Mouse (Mus musculus) CD8-positive naive resting alpha-beta T cell, adult 2 months (primary cell): ENCODE measurements around the gene Sulf2.

Experiments used
- DNase-seq, 2 experiments: peaks; one replicate each; pipeline ENCODE4 v3.0.0; 2022; ENCODE audit warnings: low read depth in 2 of 2, low spot score in 2 of 2

Gene Sulf2

DNA sequence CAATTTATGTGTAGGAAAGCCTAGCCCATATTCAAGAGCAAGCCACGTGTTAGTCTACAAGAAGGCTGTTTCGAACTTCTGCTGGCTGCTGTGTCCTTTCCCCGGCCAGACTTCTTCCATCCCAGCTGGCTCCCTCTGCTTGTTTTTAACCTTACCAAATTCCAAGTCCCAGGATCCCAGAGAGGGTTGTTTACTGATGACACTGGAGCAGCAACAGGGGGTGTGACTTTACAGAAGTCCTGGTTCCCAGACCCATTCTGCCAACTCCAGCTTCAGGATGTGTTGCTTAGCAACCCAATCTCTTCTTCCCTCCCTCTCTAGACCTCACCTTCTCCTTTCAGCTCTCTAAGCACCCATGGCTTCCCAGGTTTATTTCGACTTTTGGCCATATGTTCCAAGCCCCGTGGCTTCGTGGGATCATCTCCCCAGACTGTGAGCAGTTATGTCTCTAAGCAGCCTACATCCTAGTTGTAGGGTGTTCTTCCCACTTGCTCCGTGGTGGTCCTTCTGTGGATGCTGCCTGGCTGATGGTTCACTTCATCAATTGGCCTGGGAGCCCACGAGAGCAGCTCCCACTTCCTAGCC is 20.2 kb upstream of the Sulf2 start:
- DNase-seq = no peak

DNA sequence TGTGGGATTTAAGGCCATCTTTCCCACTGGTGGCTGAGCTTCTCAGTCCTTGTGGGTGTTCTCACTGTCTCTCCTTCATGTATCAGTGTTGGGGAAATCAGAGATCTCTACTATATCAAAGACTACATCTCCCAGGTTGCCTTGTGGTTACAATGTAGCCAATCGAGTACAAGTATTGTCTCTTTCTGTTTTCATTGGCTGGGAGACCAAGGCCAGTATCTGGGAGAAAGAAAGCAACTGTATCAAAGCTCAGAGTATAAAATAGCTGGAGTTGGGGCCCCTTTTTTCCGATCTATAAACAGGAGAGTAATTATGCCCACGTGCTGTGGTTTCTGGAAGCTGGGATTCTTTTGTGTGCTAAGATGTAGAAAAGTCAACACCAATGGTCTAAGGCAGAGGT is 19.7 kb upstream of the Sulf2 start:
- no peak for DNase-seq

DNA sequence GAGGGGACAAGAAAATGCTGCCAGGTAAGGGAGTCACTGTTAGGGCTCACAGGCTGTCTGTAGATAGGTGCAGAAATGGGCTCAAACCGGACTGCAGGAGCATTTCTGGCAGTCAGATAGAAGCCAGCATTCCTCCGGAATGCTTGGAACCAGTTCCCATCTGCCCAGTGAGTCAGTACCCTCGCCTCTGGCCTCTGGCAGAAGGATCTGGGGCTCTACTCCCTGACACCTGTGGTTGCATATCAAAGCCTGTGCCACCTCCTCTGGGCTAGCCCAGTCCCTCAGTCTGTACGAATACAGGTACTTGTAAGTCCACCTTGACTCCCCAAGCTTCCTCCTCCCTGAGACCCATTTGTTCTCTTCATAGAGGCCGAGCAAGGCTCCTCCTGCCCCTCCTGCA is 17.7 kb upstream of the Sulf2 start:
- no peak for DNase-seq

DNA sequence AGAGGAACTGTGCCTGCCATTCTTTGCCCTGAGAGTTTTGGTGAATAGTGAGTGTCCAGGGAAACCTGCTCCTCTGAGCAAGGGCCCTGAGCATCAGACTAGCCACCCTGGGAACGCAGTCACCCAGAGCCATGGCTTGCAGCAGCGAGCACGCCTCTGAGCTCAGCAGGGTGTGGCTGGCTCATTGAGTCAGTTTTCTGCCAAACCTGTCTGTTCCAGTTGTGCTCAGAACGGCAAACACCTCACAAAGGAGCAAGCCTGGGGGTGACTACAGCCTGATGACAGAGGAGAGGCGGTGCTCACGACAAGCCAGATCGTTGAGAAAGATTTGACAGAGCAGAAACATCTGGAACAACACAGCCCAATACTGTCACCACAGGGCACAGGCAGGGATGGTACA is 14.7 kb upstream of the Sulf2 start:
- DNase-seq = no peak

DNA sequence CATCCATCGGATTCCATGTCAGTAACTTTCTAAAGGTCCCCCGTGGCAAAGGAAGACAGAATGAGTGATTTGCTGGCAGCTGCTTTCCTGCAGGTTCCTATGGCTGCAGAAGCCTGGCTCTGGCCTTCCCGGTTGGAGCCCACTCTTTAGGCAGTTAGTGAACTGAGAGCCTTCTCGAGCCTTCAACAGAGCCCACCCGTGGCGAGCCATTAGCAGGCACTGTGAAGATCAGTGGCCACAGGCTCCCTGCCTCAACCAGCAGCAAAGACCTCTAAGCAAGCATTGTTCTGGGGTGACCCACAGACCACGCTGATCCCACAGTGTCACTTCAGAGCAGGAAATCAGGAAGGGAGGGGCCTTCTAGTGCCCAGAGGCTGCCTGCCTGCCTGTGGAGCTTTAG is 13.4 kb upstream of the Sulf2 start:
- no peak for DNase-seq

DNA sequence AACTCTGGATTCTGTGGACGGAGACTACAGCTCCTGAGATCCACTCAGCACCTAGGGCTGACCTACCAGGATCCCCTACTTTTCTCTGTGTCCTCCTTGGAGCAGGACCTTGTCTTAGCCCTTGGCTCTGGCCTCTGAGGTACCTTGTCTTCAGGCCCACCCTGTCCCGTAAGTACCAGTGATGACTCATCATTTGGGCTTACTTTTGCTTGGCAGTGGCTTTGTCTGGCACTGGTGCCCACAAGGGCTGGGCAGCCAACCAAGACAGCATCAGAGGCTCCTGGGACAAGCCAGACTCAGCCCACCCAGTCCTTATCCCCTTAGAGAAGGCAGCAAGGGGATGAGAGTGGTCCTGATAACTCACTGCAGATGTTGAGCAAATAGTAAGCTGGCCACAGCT is 11.9 kb upstream of the Sulf2 start:
- no peak for DNase-seq

DNA sequence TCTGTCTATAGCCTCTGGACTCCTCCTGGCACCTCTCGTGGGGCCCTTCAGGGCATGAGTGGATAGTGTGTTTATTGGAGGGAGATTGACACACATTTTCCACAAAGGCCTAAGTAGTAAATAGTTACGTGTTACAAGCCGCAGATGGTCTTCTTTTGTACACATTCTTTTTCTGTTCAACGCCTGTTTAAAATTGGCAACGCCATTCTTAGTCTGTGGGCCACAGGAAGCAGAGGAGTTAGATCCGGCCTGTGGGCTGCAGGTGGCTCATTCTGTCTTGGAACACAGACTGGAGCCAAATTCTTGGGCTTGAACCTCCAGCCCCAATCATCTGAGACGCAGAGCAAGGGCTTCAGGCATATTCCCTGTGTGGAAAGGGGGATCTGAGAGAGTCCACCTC is 9.9 kb upstream of the Sulf2 start:
- DNase-seq = no peak

DNA sequence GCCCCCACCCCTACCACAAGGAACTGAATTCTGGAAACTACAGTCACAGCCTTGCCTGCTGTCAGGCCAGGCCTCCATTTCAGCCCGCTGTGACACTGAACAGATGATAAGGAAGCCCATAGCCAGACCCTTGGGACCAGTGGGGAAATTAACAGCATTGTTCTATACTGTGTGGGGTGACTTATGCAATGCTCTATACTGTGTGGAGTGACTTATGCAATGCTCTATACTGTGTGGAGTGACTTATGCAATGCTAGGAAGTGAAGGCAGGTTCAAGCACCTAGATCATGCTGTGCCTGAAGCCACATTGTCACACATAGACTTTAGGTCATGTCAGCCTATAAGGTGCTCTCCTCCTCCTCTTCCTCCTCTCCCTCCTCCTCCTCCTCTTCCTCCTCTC is 9.1 kb upstream of the Sulf2 start:
- DNase-seq = no peak

DNA sequence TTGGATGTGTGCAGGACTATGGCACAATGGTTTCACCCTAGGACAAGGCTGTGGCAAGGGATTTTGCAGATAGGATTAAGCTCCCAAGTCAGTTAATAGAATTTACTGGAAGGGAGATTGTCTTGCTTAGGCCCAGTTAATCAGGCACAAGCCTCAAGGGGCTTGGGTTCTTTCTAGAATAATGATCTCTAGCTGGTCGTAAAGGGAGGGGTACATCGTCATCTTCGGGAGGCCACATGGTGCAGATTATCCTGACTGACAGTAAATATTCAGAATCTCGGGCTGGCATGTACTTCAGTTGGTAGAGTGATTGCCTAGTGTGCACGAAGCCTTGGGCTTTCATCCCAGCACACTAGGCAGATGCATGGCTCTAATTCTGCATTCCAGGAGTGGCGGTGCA is 8.5 kb upstream of the Sulf2 start:
- no peak for DNase-seq

DNA sequence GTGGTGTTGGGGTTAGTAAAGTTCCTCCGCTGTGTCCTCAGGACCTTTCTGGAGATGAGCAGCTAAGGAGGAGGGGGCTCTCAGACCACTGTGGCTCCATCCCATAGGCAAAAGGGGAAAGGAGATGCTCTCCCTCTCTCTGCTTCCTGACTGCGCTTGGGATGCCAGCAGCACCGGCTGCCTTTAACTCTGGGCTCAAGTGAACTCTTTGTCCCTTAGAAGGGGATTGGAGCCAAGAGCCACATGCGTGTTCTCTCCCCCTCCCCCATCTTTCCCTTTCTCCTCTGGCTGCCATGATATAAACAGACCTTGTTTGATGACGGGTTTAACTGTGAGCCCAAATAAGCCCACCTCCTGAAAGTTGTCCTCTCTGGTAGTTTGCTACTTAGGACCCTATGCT is 7.8 kb upstream of the Sulf2 start:
- DNase-seq = no peak

DNA sequence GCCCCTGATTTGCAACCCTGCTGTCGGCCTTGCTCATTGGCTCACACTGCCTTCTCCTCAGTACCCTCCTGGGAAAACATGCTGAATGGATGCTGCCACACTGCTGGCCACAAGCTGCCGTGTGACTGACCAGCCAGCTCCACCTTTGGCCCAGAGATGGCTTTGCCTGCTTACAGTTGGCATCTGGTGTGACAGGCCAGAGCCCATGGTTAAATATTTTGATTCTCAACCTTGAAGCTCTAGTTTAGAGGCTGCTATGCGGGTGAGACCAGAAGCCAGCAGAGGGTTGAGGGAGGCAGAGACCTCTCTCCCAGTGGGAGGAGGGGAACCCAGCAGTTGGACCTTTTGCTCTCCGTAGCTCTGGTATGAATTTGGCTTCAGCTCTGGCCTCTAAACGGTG is 6.7 kb upstream of the Sulf2 start:
- DNase-seq = no peak

DNA sequence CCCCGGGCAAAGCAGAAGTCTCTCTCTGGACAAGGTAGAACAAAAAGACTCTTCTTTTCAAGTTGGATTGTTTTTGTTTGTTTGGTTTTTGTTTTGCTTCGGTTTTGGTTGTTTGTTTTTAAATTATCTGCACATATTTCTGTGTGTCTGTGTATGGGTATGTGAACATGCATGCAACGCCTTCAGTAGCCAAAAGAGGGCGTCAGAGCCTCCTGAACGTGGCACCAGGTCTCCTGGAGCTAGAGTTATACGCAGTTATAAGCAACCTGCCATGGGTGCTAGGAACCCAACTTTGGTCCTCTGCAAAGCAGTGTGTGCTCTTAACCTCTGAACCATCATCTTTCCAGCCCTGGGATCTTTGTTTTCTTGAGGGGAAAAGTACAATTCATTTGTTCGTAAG is 3.8 kb upstream of the Sulf2 start:
- no peak for DNase-seq

DNA sequence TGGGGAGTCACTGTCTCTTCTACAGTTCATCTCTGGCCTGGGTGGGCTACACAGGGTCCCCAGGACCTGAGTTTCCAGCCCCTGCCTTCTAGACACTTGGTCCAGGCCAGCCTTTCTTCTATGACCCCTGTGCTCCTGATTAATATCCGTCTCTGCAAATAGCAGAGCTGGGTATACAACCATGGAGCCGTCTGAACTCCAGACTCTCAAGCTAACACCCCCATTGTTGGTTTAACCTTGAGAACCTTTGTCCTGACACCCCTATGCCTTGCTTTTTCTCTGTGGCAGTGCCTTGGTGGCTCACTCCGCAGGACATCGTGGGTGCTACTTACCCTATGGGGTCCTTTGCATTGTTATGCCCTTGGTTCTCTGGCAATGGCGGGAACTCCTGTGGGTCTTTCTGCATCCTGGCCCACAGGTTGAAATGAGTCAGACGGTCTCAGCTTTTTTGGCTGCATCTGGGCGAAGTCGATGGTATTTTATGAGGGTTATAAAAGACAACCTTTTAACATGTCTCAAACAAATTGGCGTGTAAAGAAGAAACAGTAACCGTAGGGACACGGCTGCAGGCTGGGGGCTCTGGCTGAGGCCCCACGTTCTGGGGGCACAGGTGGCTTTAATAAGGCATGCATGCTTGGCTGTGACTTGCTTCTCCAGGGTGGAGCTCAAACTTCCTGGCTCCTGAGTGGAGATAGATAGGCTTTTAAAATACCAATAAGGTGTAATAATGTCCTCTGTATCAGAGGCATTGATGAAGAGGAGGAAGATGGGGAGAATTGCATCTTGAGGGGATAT is 2.5 kb upstream of the Sulf2 start:
- DNase-seq = no peak

DNA sequence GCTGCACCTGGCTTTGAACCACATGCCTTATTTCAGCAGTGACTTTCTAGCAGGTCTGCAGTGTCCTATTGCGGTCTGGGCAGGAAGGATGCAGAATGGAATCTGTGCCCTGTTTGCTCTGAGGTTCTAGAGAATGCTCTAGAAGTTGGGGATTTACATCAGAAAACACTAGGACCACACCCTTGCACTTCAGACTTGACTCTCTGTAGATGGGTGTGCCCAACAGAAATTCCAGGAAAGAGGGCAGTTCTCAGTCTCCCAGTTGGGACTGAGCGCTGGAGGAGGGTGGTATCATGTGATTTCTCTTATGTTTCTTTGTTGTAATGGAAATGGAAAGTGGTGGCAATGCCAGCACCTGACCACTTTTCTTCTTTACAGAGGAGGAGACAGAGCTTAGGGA is 1.7 kb upstream of the Sulf2 start:
- no peak for DNase-seq

DNA sequence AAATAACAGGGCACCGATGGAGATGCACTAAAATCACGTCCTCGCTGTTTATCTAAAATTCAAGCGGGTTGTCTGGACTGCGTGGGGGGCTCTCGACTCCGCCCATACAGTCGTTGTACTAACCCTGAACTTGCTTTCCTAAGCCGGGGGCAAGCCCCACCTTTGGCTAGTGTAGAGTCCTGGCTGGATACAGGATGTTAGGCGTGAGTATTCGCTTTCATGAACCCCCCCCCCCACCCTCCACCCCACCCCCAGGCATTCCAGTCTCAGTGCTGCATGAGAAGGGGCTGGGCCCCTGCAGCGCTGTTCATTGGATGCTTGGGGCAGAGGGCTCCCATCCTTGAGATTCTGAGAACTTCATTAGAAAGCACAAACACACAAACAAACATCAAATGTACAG is 659 bp upstream of the Sulf2 start:
- DNase-seq = no peak

DNA sequence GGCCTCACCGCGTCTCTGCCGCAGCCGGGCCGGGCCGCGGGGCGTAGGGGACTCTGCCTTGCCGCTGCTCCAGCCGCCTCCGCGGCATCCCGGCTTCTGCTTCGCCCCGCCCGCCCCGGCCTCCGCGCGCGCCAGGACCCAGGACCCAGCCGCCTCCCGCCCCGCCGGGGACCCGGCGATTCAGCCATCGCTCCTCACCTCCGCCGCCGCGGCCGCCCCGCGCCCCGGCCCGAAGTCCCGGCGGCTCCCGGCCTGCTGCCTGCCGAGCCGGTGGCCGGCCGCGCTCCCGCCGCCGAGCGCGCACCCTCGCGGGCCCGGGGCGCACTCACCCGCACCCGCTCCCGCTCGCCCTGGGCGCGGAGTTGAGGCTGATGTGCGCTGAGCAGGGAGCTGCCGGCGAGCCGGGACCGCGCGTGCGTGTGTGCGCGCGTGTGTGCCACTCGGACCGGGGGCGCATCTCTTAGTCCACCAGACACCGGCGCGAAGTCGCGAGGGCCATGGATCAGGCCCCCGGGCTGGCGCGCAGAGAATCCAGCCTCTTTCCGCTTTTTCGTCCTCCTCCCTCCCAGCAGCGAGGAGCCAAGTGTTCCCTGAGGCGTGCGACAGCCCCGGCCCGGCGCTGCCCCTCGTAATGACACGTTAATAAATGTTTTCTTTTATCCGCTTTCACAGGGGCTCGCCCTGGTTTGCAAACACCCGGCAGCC is 562 bp downstream of the Sulf2 start:
- no peak for DNase-seq

DNA sequence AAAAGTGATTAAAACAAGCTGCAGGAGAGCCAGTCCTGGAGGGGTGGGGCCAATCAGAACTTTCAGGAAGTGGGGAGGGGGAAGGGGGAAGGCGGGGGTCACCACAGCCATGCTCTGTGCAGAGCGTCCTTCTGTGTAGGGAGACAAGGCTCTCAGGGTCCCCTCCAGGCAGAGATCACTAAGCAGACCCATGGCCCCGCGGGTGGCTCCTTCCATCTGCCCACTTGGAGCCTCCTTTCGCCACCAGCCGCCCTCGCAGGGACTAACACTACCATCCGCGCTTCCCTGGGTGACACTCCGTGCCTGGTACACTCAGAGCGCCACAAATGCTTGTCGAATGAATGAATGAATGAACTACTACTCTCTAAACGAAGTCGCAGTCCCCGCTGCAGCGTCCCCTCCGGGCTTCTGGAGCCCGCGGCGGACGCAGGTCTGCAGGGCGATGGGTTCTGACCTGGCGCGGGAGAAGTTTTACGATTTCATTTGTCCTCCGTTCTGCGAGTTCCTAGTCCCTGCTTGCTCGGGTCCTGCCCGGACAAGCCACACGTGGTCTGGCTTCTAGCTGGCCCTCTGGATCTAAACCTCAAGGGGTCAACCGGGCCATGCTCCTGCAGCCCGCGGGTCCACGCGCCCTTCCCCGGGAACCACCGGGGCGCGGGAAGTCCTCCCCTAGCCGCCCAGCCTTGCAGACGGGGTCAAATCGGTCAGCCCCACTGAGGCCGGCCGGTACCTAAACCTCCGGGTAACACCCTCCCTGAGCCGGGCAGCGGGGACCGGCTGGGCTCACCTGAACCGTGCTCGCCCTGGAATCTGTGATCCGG is 1.4 kb downstream of the Sulf2 start:
- no peak for DNase-seq

DNA sequence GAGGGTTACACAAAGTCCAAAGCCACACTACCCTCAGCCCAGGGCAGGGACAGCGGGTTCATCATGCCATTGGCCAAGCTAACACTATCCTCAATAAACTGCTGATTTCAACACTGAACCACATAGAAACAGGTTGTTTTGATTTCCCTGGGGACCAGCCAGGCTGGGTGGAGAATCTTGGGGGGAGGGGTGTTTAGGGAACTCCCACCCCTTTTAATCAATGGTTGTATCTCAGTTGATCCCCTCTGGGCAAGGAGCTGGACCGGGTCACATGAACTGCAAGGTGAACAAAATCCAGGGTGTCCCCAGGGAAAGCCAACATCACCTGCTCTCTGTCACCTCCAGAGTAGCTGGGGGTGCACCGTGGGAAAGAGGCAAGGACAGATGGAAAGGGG is 2.1 kb downstream of the Sulf2 start:
- DNase-seq = no peak

DNA sequence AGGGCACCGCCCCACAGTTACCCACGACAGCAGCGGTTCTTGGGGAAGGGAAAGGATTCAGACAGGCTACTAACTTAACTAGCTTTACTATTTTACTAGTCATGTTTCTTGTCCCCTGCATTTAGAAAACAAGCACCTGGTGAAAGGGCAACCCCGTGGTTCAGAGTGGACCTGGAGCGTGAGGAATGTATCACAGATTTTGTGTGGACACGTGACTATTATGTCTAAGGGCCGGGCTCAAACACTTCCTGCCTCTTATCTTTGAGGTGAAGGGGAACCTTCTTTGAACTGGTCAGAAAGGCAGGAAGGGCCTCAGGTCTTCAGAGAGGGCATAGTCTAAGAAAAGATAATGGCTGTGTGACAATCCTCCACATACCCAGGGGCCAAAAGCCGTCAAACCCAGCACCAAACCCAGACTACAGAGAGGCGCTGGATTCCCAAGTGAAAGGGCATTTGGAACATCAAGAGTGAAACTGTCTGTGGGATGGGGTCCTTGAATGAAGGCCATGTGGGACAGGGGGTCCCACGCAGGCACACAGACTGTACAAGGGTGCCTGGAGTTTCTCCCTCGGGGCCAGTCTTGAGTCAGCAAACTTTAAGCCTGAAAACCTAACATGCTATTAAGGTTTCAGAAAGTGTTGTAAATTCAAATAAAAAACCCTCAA is 2.6 kb downstream of the Sulf2 start:
- no peak for DNase-seq

DNA sequence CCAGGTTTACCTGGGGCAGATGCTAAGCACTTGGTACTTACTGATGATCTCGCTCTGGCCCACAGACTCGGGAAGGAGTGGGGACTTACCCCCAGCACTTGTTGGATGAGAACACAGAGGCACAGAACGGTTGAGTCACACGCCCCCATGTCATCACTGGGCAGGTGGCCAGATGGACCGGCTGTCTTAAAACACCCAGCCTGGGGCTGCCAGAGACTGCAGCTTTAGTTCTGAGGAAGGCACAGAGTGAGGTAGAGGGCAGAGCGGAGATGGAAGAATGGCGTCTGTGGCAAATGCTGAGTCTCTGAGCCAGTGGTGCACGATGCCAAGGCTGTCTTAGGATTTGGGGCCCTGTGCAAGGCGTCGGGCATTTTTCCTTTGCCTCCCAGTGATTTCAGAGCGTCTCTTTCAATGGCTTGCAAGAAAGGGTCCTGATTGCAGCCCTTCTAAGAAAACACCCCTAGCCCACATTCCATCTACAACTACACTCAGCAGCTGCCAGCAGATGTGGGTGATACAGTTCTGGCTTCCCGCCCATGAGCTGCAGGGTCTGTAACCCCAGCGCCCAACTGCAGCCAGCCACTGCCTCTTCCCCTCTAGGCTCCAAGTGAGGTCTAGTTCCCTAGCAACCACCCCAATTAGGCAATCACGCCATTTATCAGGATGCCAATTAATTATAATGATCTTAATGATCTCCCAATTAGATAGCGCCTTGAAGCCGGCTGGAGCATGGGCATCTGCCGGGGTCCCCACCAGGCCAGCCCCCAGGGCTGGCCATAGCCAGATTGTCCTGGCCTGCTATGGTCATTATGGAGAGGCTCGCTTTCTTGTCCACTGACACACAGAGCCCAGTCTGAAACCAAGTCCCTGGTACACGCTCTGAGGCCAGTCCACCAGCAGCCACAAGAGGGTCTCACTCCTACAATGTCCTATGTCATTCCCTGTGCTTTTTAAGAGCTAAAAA is 3.7 kb downstream of the Sulf2 start:
- no peak for DNase-seq
